Mouse (Mus musculus) embryonic facial prominence, embryonic 11.5 days (tissue): ENCODE measurements at regions not wholly inside any gene's neighbourhood (a gene's known extent, or its start where the extent isn't known, plus 50 kb on each side); places are given as distances from the start of the nearest gene placed in this dataset.

ENCODE experiments used
- ATAC-seq: fragments of 200-750 bp; cut with Nextera tagmentation; replicated peaks from 2 replicates; pipeline ENCODE4 v1.8.0; 2017; ENCODE audit warnings: low read depth; ENCODE audit not compliant: insufficient number of reproducible peaks, low FRiP score, low TSS enrichment
- DNase-seq: peaks from one replicate; pipeline ENCODE4 v3.0.0-alpha.2; 2015; ENCODE audit warnings: low spot score
- H3K27ac ChIP-seq: fragments of 300-500 bp; sonication (generic); replicated peaks from 2 replicates; pipeline ENCODE4 v1.5.1; 2014; ENCODE audit warnings: mild to moderate bottlenecking, low read depth, low read length, control low read depth
- H3K27me3 ChIP-seq: fragments of 300-500 bp; sonication (generic); 2 replicates; pipeline ENCODE4 v1.6.1; 2014; ENCODE audit warnings: mild to moderate bottlenecking, low read length, moderate library complexity, mixed read lengths; ENCODE audit not compliant: control insufficient read depth, insufficient read depth
- H3K36me3 ChIP-seq: fragments of 300-500 bp; sonication (generic); replicated peaks from 2 replicates; pipeline ENCODE4 v1.6.1; 2014; ENCODE audit warnings: low read depth, mild to moderate bottlenecking, low read length, moderate library complexity, mixed read lengths; ENCODE audit not compliant: control insufficient read depth, insufficient read depth
- H3K4me1 ChIP-seq: fragments of 300-500 bp; sonication (generic); 2 replicates; pipeline ENCODE4 v1.6.1; 2014; ENCODE audit warnings: low read length, mixed read lengths; ENCODE audit not compliant: control insufficient read depth, insufficient read depth
- H3K4me2 ChIP-seq: fragments of 300-500 bp; sonication (generic); 2 replicates; pipeline ENCODE4 v1.6.1; 2014; ENCODE audit warnings: low read depth, mild to moderate bottlenecking, control low read depth, low read length, moderate library complexity
- H3K4me3 ChIP-seq: fragments of 300-500 bp; sonication (generic); 2 replicates; pipeline ENCODE4 v1.5.1; 2014; ENCODE audit warnings: low read depth, low read length, control low read depth
- H3K9ac ChIP-seq: fragments of 300-500 bp; sonication (generic); replicated peaks from 2 replicates; pipeline ENCODE4 v1.6.1; 2014; ENCODE audit warnings: mild to moderate bottlenecking, control low read depth, low read length
- H3K9me3 ChIP-seq: fragments of 300-500 bp; sonication (generic); replicated peaks from 2 replicates; pipeline ENCODE4 v1.6.1; 2016; ENCODE audit warnings: mild to moderate bottlenecking, low read length, inconsistent platforms, mixed read lengths; ENCODE audit not compliant: control insufficient read depth
- WGBS: fragments of 180-500 bp; shearing (Covaris S2); extraction: QIAGEN DNeasy Blood & Tissue Kit; methylation state at CpG from one replicate; pipeline ENCODE4 v1.1.7; 2014; 5-methylcytosine and 5-hydroxymethylcytosine counted together

DNA sequence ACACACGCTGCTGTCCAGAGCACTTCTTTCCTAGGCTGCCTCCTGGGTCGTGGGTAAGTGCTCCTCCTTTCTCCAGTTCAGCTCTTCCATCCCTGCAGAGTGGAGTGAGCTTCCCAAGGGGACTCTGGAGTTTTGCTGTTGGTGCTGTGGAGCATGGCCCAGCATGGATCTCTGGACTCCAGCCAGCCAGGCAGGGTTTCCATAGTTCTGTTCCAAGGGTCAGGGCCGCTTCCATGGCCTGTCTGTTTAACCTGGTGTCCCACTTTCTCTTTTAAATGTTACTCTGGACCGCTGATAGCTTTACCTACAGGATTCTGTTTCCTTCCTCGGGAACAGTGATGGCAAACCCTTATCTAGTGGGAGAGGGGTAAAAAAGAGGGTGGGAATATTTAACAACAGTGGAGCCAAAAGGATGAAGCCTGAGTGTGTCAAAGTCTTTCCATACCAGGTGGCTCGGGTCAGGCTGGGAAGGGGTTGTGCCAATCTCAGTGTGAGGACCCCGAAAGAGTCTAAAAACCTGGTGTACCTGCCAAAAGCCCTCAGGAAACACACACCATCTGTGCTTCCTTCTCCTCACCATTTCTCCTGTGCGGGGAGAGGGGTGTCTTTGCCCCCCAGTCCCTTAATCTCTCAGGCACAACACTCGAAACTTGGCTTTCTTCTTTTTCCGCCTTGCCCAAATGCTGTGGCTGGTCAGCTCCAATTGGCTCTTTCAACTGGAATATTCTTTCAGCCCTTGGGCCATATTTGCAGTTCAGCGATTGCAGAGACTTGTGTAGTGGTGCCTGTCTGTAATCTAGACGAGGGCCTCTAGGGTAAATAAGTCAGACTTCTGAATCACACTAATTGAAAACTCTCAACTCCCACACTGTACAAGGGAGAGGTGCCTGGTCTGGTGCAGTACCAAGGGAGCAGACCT lies 222.8 kb upstream of the Fam19a5 start:
- H3K4me2 ChIP-seq = no peak overlapping the region
- no peaks in the 10 kb centered on the region for H3K9me3 ChIP-seq
- H3K4me3 ChIP-seq = no peak overlapping the region
- ATAC-seq (no peak), DNase-seq (no peak)
- H3K4me1 ChIP-seq = no peaks in the 10 kb centered on the region
- H3K27ac ChIP-seq = no peak overlapping the region
- no peaks in the 10 kb centered on the region for H3K36me3 ChIP-seq
- no peak overlapping the region for H3K9ac ChIP-seq
- 73% methylated on average over 12 of the region's 12 CpGs for WGBS
- H3K27me3 ChIP-seq = no peaks in the 10 kb centered on the region

DNA sequence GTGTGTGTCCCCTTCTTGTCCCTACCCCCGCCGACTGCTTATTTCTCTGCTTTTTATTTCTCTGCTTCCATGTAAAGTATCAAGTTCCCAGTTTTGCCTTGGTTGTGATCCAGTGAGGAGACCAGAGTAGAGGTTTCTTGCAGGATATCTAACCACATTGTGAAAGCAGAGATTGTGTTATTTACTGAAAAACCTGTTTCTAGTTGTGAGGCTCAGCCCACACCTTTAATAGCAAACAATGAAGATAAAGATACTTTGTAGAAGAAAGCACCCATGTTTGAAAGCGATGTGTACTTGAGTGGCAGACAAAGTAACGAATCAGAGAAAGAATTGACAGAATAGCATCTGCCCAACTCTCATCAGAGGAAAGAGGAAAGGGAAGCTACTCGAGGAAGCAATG lies 218.7 kb upstream of the Fam19a5 start:
- Histone ChIP-seq H3K4me1 (no peaks in the 10 kb centered on the region), H3K9me3 (no peaks in the 10 kb centered on the region), H3K27ac (no peak overlapping the region), H3K4me3 (no peak overlapping the region), H3K9ac (no peak overlapping the region), H3K27me3 (no peaks in the 10 kb centered on the region), H3K36me3 (no peaks in the 10 kb centered on the region), H3K4me2 (no peak overlapping the region)
- WGBS = 81% methylated on average over 5 of the region's 5 CpGs
- DNase-seq = no peak
- no peak for ATAC-seq

DNA sequence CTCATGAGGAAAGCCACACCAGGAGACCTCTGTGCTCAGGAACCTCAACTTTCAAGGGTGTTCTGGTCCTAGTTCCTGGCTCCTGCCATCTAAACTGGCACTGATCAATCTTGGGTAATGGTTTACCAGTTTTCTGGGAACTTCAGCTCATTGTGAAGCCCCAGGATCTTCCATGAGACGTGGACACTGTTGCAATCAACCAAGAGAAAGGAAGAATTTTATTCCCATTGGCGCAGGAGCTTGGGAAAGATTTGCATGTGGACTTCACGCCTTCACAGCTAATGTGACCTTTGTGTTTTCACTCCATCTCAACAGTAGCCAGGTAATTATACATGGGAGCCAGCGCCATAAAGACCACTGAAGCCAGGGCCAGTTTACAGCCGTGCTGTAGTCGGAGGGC lies 217.8 kb upstream of the Fam19a5 start:
- DNase-seq = no peak
- ATAC-seq = no peak

DNA sequence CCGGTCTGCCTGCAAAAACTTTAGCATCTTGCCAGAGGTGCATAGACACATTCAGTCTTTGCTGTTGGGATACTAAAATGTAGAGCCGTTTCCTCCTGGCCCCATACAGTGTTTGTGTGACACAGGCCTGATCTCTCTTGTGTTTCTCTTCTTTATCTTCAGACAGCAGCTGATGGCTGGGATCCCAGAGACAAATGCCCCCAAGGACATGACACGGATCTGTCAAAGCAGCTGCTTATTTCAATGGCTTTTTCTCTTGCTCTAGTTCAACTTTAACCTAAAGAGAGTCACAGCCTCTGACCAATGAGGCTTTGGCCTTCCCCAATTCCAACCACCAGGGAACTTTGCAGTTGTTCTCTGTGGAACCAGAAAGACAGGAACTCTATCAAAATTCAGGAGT lies 211.7 kb upstream of the Fam19a5 start:
- H3K4me2 ChIP-seq = no peak overlapping the region
- no peak for DNase-seq
- no peaks in the 10 kb centered on the region for H3K9me3 ChIP-seq
- H3K4me1 ChIP-seq = no peaks in the 10 kb centered on the region
- H3K27ac ChIP-seq = no peak overlapping the region
- H3K9ac ChIP-seq = no peak overlapping the region
- 77% methylated on average over 3 of the region's 3 CpGs for WGBS
- no peaks in the 10 kb centered on the region for H3K27me3 ChIP-seq
- no peak overlapping the region for H3K4me3 ChIP-seq
- H3K36me3 ChIP-seq = no peaks in the 10 kb centered on the region
- ATAC-seq = no peak

More for the DNA sequence above, 217.8 kb upstream of the Fam19a5 start:
- no peak overlapping the region for H3K27ac ChIP-seq
- H3K9me3 ChIP-seq = no peaks in the 10 kb centered on the region
- H3K36me3 ChIP-seq = no peaks in the 10 kb centered on the region
- H3K27me3 ChIP-seq = no peaks in the 10 kb centered on the region
- no peak overlapping the region for H3K4me2 ChIP-seq
- H3K4me1 ChIP-seq = no peaks in the 10 kb centered on the region
- H3K4me3 ChIP-seq = no peak overlapping the region
- WGBS = 70% methylated on average over 6 of the region's 6 CpGs
- H3K9ac ChIP-seq = no peak overlapping the region

DNA sequence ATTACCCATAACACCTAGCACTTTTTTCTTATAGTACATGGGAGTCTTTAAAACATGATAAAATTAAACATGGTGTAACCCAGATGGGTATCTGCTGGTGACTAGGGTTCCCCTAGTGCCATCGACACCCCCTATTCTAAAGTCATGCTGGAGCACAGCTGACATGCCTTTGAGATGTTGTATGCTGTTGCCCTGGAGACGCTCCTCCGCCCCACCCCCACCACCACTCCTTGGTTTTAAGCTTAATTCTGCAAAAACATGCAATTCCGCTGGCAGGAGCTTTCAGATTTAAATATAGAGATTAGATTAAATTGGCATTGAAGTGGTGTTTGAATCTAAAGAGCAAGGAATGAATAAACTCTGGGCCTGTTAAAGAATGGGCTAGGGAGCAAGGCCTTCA lies 210.6 kb upstream of the Fam19a5 start:
- no peak overlapping the region for H3K9ac ChIP-seq
- no peaks in the 10 kb centered on the region for H3K4me1 ChIP-seq
- H3K9me3 ChIP-seq = no peaks in the 10 kb centered on the region
- no peaks in the 10 kb centered on the region for H3K36me3 ChIP-seq
- H3K4me2 ChIP-seq = no peak overlapping the region
- H3K27ac ChIP-seq = no peak overlapping the region
- 83% methylated on average over 4 of the region's 4 CpGs for WGBS
- H3K27me3 ChIP-seq = no peaks in the 10 kb centered on the region
- ATAC-seq = no peak
- H3K4me3 ChIP-seq = no peak overlapping the region
- DNase-seq = no peak

DNA sequence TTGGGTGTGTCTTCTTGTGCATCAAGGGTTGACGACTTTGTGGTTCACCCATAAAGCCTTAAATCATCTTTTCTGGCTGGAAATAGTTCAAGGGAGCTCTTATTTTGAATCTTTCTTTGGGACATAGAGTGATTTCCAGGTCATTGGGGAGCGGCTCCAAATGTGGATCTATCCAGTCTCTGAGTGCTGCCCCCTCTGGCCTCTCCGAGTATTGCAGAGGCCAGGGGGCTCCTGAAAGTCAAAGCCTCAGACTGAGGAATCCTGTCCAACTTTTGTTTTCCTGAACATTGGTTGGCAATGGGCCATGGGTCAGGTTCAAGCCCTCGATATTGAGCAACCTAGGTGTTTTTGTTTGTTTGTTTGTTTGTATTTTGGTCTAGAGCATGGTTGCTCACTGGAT lies 209.7 kb upstream of the Fam19a5 start:
- no peak overlapping the region for H3K4me3 ChIP-seq

DNA sequence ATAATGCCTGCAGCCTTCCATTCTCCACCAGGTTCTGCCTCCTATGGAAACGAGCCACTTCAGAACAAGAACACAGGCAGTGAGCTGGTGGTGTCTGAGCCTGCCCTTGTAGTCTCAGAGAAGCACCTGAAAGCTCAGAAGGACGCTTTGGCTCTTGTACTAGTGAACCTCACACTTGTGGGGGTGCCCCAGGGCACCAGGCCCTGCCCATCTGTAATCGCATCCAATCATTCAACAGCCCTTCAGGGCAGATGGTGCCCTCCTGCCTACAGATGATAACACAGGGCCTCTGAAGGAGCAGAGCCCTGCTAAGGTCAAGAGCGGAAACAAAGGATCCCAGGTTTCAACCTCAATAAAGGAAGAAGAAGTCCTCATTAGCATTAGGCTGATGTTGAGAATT lies 208.8 kb upstream of the Fam19a5 start:
- no peak overlapping the region for H3K4me2 ChIP-seq
- H3K9ac ChIP-seq = no peak overlapping the region
- H3K9me3 ChIP-seq = no peaks in the 10 kb centered on the region
- H3K4me3 ChIP-seq = no peak overlapping the region
- no peak overlapping the region for H3K27ac ChIP-seq
- DNase-seq = no peak
- no peak for ATAC-seq
- no peaks in the 10 kb centered on the region for H3K27me3 ChIP-seq
- H3K36me3 ChIP-seq = no peaks in the 10 kb centered on the region
- H3K4me1 ChIP-seq = no peaks in the 10 kb centered on the region
- 82% methylated on average over 4 of the region's 4 CpGs for WGBS

More for the DNA sequence above, 209.7 kb upstream of the Fam19a5 start:
- H3K27ac ChIP-seq = no peak overlapping the region
- DNase-seq (peak; percentile 20), ATAC-seq (no peak)
- H3K9me3 ChIP-seq = no peaks in the 10 kb centered on the region
- no peaks in the 10 kb centered on the region for H3K4me1 ChIP-seq
- H3K27me3 ChIP-seq = no peaks in the 10 kb centered on the region
- no peak overlapping the region for H3K4me2 ChIP-seq
- H3K9ac ChIP-seq = no peak overlapping the region
- 63% methylated on average over 4 of the region's 4 CpGs for WGBS
- no peaks in the 10 kb centered on the region for H3K36me3 ChIP-seq

DNA sequence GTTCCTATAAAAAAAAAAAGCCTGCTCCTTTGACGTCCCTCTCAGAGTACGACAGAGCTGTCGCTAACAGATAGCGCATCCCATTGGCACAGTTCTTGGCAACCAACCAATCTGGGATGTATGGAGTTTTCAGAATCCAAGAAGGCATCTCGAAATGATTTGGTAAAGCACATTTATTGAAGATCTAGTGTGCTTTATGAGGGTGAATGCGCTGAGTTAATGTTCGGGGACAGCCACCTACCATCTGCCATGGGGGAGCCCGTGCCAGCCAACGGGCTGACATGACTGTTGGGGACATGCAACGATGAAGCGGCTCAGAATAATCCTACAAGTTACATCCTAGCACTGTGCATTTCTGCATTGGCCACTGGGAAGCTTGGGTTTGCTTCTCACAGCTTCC lies 208.4 kb upstream of the Fam19a5 start:
- H3K9me3 ChIP-seq = no peaks in the 10 kb centered on the region
- H3K9ac ChIP-seq = no peak overlapping the region
- no peak for ATAC-seq
- 95% methylated on average over 11 of the region's 11 CpGs for WGBS
- no peaks in the 10 kb centered on the region for H3K36me3 ChIP-seq
- no peaks in the 10 kb centered on the region for H3K27me3 ChIP-seq
- no peaks in the 10 kb centered on the region for H3K4me1 ChIP-seq
- no peak for DNase-seq
- no peak overlapping the region for H3K4me2 ChIP-seq
- H3K27ac ChIP-seq = no peak overlapping the region
- H3K4me3 ChIP-seq = no peak overlapping the region
